Mouse (Mus musculus): ENCODE measurements at regions not wholly inside any gene's neighbourhood (a gene's known extent, or its start where the extent isn't known, plus 50 kb on each side); places are given as distances from the start of the nearest gene placed in this dataset.
A peak's percentile ranks its signal among the peaks of the same experiment; 100 is the strongest.
"Not testable (repeated sequence)": the region's sequence is repeated elsewhere in the genome, so short reads cannot be mapped to it uniquely, and the experiment has no call there.

- no peaks in the 10 kb centered on the region for H3K36me3 ChIP-seq
- no peaks in the 10 kb centered on the region for H3K9me3 ChIP-seq
- no peaks in the 10 kb centered on the region for H3K27me3 ChIP-seq (ENCODE audit: insufficient read depth, poor library complexity, severe bottlenecking)
- no peak overlapping the region for H3K27ac ChIP-seq
- peaks cover 17% of the 10 kb centered on the region for H3K4me1 ChIP-seq (replicated peaks)
- no peak overlapping the region for H3K4me3 ChIP-seq
- DNase-seq (ENCODE audit: low spot score): no peak
- 75% methylated on average over 6 of the region's 6 CpGs for WGBS
Observed at GRCm38 (mm10) chr2:75781781-75782211, 50.2 kb upstream of the Agps start.

- WGBS: under 1% methylated on average over 3 of the region's 3 CpGs
Observed at GRCm38 (mm10) chr2:75781078-75781477, 50.9 kb upstream of the Agps start.

GRCm38 (mm10) chr2:75778628-75779027, 53.3 kb upstream of the Agps start:
- H3K4me3 ChIP-seq; DNase-seq (ENCODE audit: low spot score); H3K36me3 ChIP-seq; H3K9me3 ChIP-seq; H3K27me3 ChIP-seq (ENCODE audit: insufficient read depth, poor library complexity, severe bottlenecking); H3K27ac ChIP-seq: not testable (repeated sequence)
- peaks cover 22% of the 10 kb centered on the region for H3K4me1 ChIP-seq (replicated peaks)
- WGBS: 98% methylated on average over 3 of the region's 3 CpGs

More at GRCm38 (mm10) chr2:75781078-75781477, 50.9 kb upstream of the Agps start:
- no peak overlapping the region for H3K4me3 ChIP-seq
- no peak for DNase-seq (ENCODE audit: low spot score)
- H3K36me3 ChIP-seq: no peaks in the 10 kb centered on the region
- peak overlapping the region; percentile 40 for H3K27ac ChIP-seq
- peaks cover 22% of the 10 kb centered on the region for H3K4me1 ChIP-seq (replicated peaks)
- H3K9me3 ChIP-seq: no peaks in the 10 kb centered on the region
- no peaks in the 10 kb centered on the region for H3K27me3 ChIP-seq (ENCODE audit: insufficient read depth, poor library complexity, severe bottlenecking)

GRCm38 (mm10) chr2:75777040-75777451, 54.9 kb upstream of the Agps start:
- H3K4me3 ChIP-seq: peak overlapping the region; percentile 20
- no peak for DNase-seq (ENCODE audit: low spot score)
- 11% methylated on average over 5 of the region's 6 CpGs for WGBS

GRCm38 (mm10) chr2:75776533-75776932, 55.4 kb upstream of the Agps start:
- Histone ChIP-seq H3K27me3 (ENCODE audit: insufficient read depth, poor library complexity, severe bottlenecking) (no peaks in the 10 kb centered on the region), H3K9me3 (no peaks in the 10 kb centered on the region), H3K4me3 (peak overlapping the region; percentile 20), H3K36me3 (no peaks in the 10 kb centered on the region), H3K4me1 (replicated peaks) (peaks cover 31% of the 10 kb centered on the region), H3K27ac (peak overlapping the region; percentile 53; the same call in 1 of the 2 replicates)
- no peak for DNase-seq (ENCODE audit: low spot score)
- 24% methylated on average over 12 of the region's 12 CpGs for WGBS

More at GRCm38 (mm10) chr2:75777040-75777451, 54.9 kb upstream of the Agps start:
- Histone ChIP-seq H3K27me3 (ENCODE audit: insufficient read depth, poor library complexity, severe bottlenecking) (no peaks in the 10 kb centered on the region), H3K36me3 (no peaks in the 10 kb centered on the region), H3K4me1 (replicated peaks) (peaks cover 31% of the 10 kb centered on the region), H3K27ac (0 out of 2 replicates have a peak overlapping the region, but pooled peaks have one; percentile 53), H3K9me3 (no peaks in the 10 kb centered on the region)

- no peak for DNase-seq (ENCODE audit: low spot score)
- WGBS: 77% methylated on average over 1 of the region's 1 CpGs
Observed at GRCm38 (mm10) chr2:75775217-75775616, 56.8 kb upstream of the Agps start.

GRCm38 (mm10) chr2:75773431-75773830, 58.5 kb upstream of the Agps start:
- peaks cover 33% of the 10 kb centered on the region for H3K4me1 ChIP-seq (replicated peaks)
- H3K36me3 ChIP-seq: no peaks in the 10 kb centered on the region
- H3K9me3 ChIP-seq: no peaks in the 10 kb centered on the region
- 89% methylated on average over 5 of the region's 5 CpGs for WGBS
- H3K27me3 ChIP-seq (ENCODE audit: insufficient read depth, poor library complexity, severe bottlenecking): no peaks in the 10 kb centered on the region
- no peak overlapping the region for H3K27ac ChIP-seq
- no peak for DNase-seq (ENCODE audit: low spot score)
- no peak overlapping the region for H3K4me3 ChIP-seq

More at GRCm38 (mm10) chr2:75775217-75775616, 56.8 kb upstream of the Agps start:
- Histone ChIP-seq H3K27ac (no peak overlapping the region), H3K9me3 (no peaks in the 10 kb centered on the region), H3K27me3 (ENCODE audit: insufficient read depth, poor library complexity, severe bottlenecking) (no peaks in the 10 kb centered on the region), H3K4me1 (replicated peaks) (peaks cover 25% of the 10 kb centered on the region), H3K36me3 (no peaks in the 10 kb centered on the region), H3K4me3 (no peak overlapping the region)

GRCm38 (mm10) chr2:75772251-75772956, 59.6 kb upstream of the Agps start:
- 49% methylated on average over 11 of the region's 11 CpGs for WGBS
- peak overlapping the region; percentile 56 for H3K27ac ChIP-seq

GRCm38 (mm10) chr2:75770633-75771032, 61.3 kb upstream of the Agps start:
- Histone ChIP-seq H3K36me3 (no peaks in the 10 kb centered on the region), H3K27me3 (ENCODE audit: insufficient read depth, poor library complexity, severe bottlenecking) (no peaks in the 10 kb centered on the region), H3K4me1 (replicated peaks) (peaks cover 25% of the 10 kb centered on the region), H3K4me3 (no peak overlapping the region), H3K27ac (no peak overlapping the region), H3K9me3 (no peaks in the 10 kb centered on the region)
- 84% methylated on average over 1 of the region's 1 CpGs for WGBS
- no peak for DNase-seq (ENCODE audit: low spot score)

More at GRCm38 (mm10) chr2:75772251-75772956, 59.6 kb upstream of the Agps start:
- no peaks in the 10 kb centered on the region for H3K36me3 ChIP-seq
- peak; percentile 30 for DNase-seq (ENCODE audit: low spot score)
- no peaks in the 10 kb centered on the region for H3K27me3 ChIP-seq (ENCODE audit: insufficient read depth, poor library complexity, severe bottlenecking)
- H3K4me1 ChIP-seq (replicated peaks): peaks cover 36% of the 10 kb centered on the region
- no peaks in the 10 kb centered on the region for H3K9me3 ChIP-seq
- H3K4me3 ChIP-seq: no peak overlapping the region

- Histone ChIP-seq H3K27me3 (ENCODE audit: insufficient read depth, poor library complexity, severe bottlenecking) (no peaks in the 10 kb centered on the region), H3K36me3 (no peaks in the 10 kb centered on the region), H3K27ac (0 out of 2 replicates have a peak overlapping the region, but pooled peaks have one; percentile 35), H3K4me1 (replicated peaks) (peaks cover 25% of the 10 kb centered on the region), H3K4me3 (no peak overlapping the region), H3K9me3 (no peaks in the 10 kb centered on the region)
- DNase-seq (ENCODE audit: low spot score): no peak
- 85% methylated on average over 5 of the region's 5 CpGs for WGBS
Observed at GRCm38 (mm10) chr2:75768559-75769304, 63.2 kb upstream of the Agps start.

- no peak for DNase-seq (ENCODE audit: low spot score)
- H3K27ac ChIP-seq: peak overlapping the region; percentile 35; the same call in 1 of the 2 replicates
- H3K4me3 ChIP-seq: no peak overlapping the region
- no peaks in the 10 kb centered on the region for H3K36me3 ChIP-seq
- no peaks in the 10 kb centered on the region for H3K9me3 ChIP-seq
- H3K4me1 ChIP-seq (replicated peaks): peaks cover 28% of the 10 kb centered on the region
- 62% methylated on average over 7 of the region's 7 CpGs for WGBS
- no peaks in the 10 kb centered on the region for H3K27me3 ChIP-seq (ENCODE audit: insufficient read depth, poor library complexity, severe bottlenecking)
Observed at GRCm38 (mm10) chr2:75767871-75768558, 63.6 kb upstream of the Nfe2l2 start.

GRCm38 (mm10) chr2:75765403-75765802, 61.0 kb upstream of the Nfe2l2 start:
- no peak for DNase-seq (ENCODE audit: low spot score)
- Histone ChIP-seq H3K4me3 (no peak overlapping the region), H3K27ac (no peak overlapping the region), H3K36me3 (no peaks in the 10 kb centered on the region), H3K9me3 (no peaks in the 10 kb centered on the region), H3K4me1 (replicated peaks) (peaks cover 19% of the 10 kb centered on the region), H3K27me3 (ENCODE audit: insufficient read depth, poor library complexity, severe bottlenecking) (no peaks in the 10 kb centered on the region)
- 90% methylated on average over 4 of the region's 4 CpGs for WGBS
